Mouse (Mus musculus) kidney, embryonic 15.5 days (tissue): ENCODE data around the gene Ccdc66. TPM values are rescaled to one million over a fixed set of nuclear protein-coding genes. Genes with fewer than 3 reads are reported as not detected.

Experiments
- ATAC-seq: fragments of 200-750 bp; cut with Nextera tagmentation; replicated peaks from 2 replicates; pipeline ENCODE4 v1.8.0; 2017; ENCODE audit warnings: moderate TSS enrichment; ENCODE audit not compliant: low FRiP score
- H3K27ac ChIP-seq: fragments of 300-500 bp; sonication (generic); 2 replicates; pipeline ENCODE4 v1.5.1; 2015; ENCODE audit warnings: mild to moderate bottlenecking, inconsistent platforms
- H3K27me3 ChIP-seq: fragments of 300-500 bp; sonication (generic); 2 replicates; pipeline ENCODE4 v1.6.1; 2015; ENCODE audit warnings: inconsistent platforms
- H3K36me3 ChIP-seq: fragments of 300-500 bp; sonication (generic); 2 replicates; pipeline ENCODE4 v1.6.1; 2015; ENCODE audit warnings: inconsistent platforms
- H3K4me1 ChIP-seq: fragments of 300-500 bp; sonication (generic); 2 replicates; pipeline ENCODE4 v1.6.1; 2015; ENCODE audit warnings: inconsistent platforms
- H3K4me2 ChIP-seq: fragments of 300-500 bp; sonication (generic); 2 replicates; pipeline ENCODE4 v1.6.1; 2015; ENCODE audit warnings: moderate library complexity, mild to moderate bottlenecking, inconsistent platforms
- H3K4me3 ChIP-seq: fragments of 300-500 bp; sonication (generic); replicated peaks from 2 replicates; pipeline ENCODE4 v1.5.1; 2015; ENCODE audit warnings: mild to moderate bottlenecking, inconsistent platforms
- H3K9ac ChIP-seq: fragments of 300-500 bp; sonication (generic); 2 replicates; pipeline ENCODE4 v1.6.1; 2015; ENCODE audit warnings: mild to moderate bottlenecking, inconsistent platforms
- H3K9me3 ChIP-seq: fragments of 300-500 bp; sonication (generic); replicated peaks from 2 replicates; pipeline ENCODE4 v1.6.1; 2016; ENCODE audit warnings: inconsistent platforms
- WGBS: fragments of 180-500 bp; shearing (Covaris S2); methylation state at CpG from one replicate; pipeline ENCODE4 v1.1.7; 2015; ENCODE audit warnings: mixed read lengths; 5-methylcytosine and 5-hydroxymethylcytosine counted together
- polyA plus RNA-seq: library from polyadenylated mRNA; unstranded; fragments of >200 nt; fragmentation: Nextera tagmentation; extraction: Ambion mirVana; gene quantifications from 2 replicates; pipeline ENCODE4 v1.2.1, GENCODE M21; 2015

The Ccdc66 gene
- polyA plus RNA-seq, result 10.1 and 11.7 TPM in 2 replicates

DNA sequence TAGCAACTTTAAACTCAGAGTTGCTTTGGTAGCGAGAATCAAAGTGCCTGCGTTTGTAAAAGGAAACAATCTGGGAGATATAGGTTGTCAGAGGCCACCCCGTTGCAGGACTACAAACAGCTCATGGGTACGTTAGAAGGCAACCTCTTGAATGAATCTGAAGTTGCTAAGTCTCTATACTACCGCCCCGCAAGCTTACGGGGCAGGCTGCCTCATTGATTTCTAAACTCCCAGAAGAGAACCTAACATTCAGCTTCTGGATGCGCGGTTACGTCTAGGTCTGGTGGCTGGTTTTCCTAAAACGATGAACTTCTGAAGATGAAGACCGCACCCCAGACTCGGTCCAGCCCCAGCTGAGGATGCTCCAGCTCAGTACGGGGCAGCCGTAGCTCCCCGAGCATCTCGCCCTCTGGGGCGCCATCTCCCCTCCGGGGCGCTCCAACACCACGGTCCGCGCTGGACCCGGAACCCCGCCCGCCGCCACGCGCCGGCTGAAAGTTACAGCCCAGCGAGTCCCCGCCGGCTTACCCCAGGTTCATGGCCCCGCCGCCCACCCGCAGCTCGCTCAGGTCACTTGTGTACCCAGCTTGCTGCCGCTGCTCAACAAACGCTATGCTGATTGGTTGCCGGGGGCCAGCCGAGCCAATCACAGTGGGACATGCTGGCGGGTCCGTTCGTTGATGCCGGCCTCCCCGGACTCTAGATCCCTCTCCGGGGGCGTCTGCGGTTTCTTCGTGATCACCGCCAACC is at the start of gene Ccdc66:
Gene Ccdc66 (minus strand): TSS at position 567 of the 750 bp plus-strand sequence.
- Histone ChIP-seq H3K9ac (peak within 1 kb of the TSS; percentile 65), H3K36me3 (peaks cover 7% of the 10 kb centered on the region; the same call in 1 of the 2 replicates), H3K27me3 (no peaks in the 10 kb centered on the region), H3K4me2 (peak within 1 kb of the TSS; percentile 58), H3K9me3 (no peaks in the 10 kb centered on the region), H3K4me3 (peak within 1 kb of the TSS; percentile 66), H3K4me1 (peaks cover 11% of the 10 kb centered on the region; the same call in 1 of the 2 replicates), H3K27ac (peak within 1 kb of the TSS; percentile 66)
- ATAC-seq, result peak; percentile 98
- under 1% methylated on average over 51 of the region's 51 CpGs for WGBS

DNA sequence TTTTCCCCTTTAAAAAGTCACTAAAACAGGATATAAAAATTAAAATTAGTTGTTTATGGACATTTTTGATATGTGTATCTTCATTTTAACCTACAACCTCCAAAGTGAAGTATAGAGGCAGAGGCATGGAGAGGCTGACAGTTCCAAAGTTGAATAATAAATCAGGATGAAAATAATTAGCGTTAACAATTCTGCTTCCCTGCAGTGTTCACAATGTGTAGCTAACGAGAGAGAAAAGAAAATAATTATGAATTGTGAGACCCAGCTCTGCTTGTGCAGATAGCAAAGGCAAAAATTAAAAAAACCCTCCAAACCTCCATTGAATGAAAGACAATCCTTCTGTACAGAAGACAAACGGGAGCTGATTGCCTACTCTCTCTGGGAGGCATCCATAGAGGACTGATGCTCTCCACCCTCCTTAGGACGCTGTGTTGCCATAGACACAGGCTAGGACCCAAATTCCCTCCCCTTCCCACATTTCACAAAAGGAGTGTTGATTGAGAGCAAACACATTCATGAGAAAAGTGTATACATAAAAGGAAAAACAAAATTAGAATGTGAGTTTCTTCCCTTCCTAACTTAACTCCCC is 35.7 kb upstream of the Ccdc66 start:
- no peaks in the 10 kb centered on the region for H3K4me1 ChIP-seq
- H3K36me3 ChIP-seq, result no peaks in the 10 kb centered on the region
- H3K4me2 ChIP-seq, result no peak overlapping the region
- H3K27me3 ChIP-seq, result no peaks in the 10 kb centered on the region
- H3K4me3 ChIP-seq, result no peak overlapping the region
- 73% methylated on average over 4 of the region's 4 CpGs for WGBS
- no peak for ATAC-seq
- H3K9me3 ChIP-seq, result no peaks in the 10 kb centered on the region
- no peak overlapping the region for H3K27ac ChIP-seq
- no peak overlapping the region for H3K9ac ChIP-seq

DNA sequence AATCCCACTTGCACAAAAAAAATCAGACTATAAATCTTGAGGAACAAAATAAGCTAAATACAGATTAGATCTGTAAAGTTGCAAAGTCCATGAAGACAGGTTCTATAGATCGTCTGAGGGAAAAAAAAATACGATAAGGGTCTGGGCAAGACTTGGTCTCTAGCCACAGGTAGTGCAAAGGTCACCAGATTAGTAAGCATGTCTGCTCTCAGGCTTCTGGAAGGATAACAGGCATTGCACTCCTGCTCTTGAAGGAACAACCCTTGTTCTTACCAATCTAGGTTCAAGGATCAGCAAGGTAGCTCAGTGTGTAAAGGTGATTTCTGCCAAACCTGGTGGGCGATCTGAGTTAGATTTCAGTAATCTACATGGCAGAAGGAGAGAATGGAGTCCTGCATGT is 28.2 kb upstream of the Ccdc66 start:
- Histone ChIP-seq H3K27ac (no peak overlapping the region), H3K4me2 (no peak overlapping the region), H3K4me1 (no peaks in the 10 kb centered on the region), H3K4me3 (no peak overlapping the region), H3K9ac (no peak overlapping the region), H3K27me3 (no peaks in the 10 kb centered on the region), H3K9me3 (no peaks in the 10 kb centered on the region), H3K36me3 (no peaks in the 10 kb centered on the region)
- 71% methylated on average over 3 of the region's 3 CpGs for WGBS
- no peak for ATAC-seq

DNA sequence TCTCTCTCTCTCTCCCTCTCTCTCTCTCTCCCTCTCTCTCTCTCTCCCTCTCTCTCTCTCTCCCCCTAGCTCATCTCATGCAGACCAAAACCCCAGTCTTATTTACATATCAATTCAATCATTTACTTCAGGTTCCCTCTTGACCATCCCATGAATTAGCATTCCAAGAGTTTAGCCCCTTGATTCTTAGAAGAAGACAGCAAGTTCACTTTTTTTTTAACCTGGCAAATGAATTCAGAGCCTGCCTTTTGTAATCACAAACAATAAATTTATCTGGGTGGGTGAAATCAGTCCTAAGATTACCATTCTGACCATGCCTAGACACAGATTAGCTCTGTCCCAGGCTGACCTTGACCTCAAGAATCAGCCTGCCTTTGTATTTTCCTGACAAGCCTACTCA is 16.3 kb upstream of the Ccdc66 start:
- Histone ChIP-seq H3K36me3 (no peaks in the 10 kb centered on the region), H3K9me3 (no peaks in the 10 kb centered on the region), H3K27ac (no peak overlapping the region), H3K4me2 (no peak overlapping the region), H3K9ac (no peak overlapping the region), H3K27me3 (no peaks in the 10 kb centered on the region), H3K4me3 (no peak overlapping the region), H3K4me1 (no peaks in the 10 kb centered on the region)
- ATAC-seq, result no peak

DNA sequence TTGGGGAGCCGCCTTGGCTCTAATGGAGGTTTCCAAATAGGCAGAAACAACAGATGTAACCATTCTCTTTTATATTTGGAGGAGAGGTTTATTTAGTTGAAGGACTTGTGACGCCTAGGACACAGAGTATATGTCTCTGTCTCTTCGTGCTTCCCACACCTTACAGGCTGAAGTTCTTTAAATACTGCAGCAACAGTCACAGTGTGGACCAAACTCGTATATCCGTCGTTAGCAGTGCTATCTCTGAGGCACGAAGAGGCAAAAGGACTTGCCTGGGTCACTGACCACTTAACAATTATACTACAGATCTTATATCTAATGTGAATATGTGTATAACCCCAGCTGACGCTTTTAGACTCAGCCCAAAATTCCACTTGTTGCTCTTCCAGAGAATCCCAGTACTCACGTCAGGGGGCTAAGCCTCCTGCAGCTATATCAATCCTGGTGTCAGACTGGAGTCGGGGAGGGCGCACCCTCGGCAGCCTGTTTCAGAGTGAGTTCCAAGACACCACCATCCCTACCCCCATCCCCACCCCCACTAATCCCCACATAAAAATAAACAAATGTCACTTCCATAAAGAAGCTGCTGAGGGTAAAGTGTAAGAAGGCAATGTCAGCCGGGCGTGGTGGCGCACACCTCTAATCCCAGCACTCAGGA is 513 bp upstream of the Ccdc66 start:
- Histone ChIP-seq H3K27me3 (no peaks in the 10 kb centered on the region), H3K4me2 (peak overlapping the region; percentile 58), H3K27ac (peak overlapping the region; percentile 66; the same call in 1 of the 2 replicates), H3K9me3 (no peaks in the 10 kb centered on the region), H3K9ac (peak overlapping the region; percentile 65), H3K4me1 (peaks cover 11% of the 10 kb centered on the region; the same call in 1 of the 2 replicates), H3K4me3 (peak overlapping the region; percentile 66), H3K36me3 (peaks cover 7% of the 10 kb centered on the region; the same call in 1 of the 2 replicates)
- peak; percentile 72 for ATAC-seq
- WGBS, result 30% methylated on average over 15 of the region's 15 CpGs

DNA sequence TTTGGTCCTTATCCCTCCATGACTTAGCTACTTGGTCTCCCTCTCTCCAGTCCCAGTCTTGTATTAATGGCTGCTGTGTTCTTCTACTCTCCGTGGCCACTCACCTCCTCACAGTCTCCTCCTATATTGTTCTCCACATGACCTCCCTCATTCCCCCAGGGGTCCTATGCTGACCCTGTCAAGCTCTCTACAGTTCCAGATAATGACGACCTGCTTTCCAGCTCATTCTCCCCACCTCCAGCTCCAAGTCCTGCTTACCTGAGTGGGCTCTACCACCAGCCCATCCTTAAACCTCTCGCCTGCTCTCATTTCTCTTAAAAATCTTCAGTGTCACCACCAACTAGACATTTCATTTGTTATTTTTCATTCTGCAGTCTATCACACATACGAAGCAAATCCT is 7.2 kb downstream of the Ccdc66 start:
- Histone ChIP-seq H3K27me3 (no peaks in the 10 kb centered on the region), H3K9ac (no peak overlapping the region), H3K4me1 (no peaks in the 10 kb centered on the region), H3K4me2 (no peak overlapping the region), H3K4me3 (no peak overlapping the region), H3K27ac (no peak overlapping the region), H3K36me3 (peaks cover 41% of the 10 kb centered on the region), H3K9me3 (no peaks in the 10 kb centered on the region)
- no peak for ATAC-seq
- WGBS, result 87% methylated on average over 4 of the region's 4 CpGs

DNA sequence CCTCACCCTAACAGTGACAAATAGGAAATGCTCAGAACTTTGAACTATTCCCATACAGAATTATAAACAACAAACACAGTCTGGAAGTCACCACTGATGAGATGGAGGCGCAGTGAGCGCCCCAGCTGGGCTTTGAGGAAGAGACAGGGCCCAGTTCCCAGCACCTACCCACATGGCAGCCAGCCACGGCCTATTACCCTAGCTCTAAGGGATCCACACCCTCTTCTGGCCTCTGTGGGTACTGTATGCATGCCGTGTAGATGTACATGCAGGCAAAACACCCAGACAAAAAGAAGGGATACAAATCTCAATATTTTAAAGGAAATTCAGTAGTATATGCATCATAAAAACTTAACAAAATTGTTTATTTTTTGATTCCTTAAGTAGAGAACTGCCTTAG is 14.7 kb downstream of the Ccdc66 start:
- Histone ChIP-seq H3K4me1 (no peaks in the 10 kb centered on the region), H3K4me2 (no peak overlapping the region), H3K9ac (no peak overlapping the region), H3K4me3 (no peak overlapping the region), H3K27ac (no peak overlapping the region), H3K9me3 (no peaks in the 10 kb centered on the region), H3K27me3 (no peaks in the 10 kb centered on the region), H3K36me3 (peaks cover 86% of the 10 kb centered on the region)
- no peak for ATAC-seq
- 93% methylated on average over 4 of the region's 4 CpGs for WGBS

DNA sequence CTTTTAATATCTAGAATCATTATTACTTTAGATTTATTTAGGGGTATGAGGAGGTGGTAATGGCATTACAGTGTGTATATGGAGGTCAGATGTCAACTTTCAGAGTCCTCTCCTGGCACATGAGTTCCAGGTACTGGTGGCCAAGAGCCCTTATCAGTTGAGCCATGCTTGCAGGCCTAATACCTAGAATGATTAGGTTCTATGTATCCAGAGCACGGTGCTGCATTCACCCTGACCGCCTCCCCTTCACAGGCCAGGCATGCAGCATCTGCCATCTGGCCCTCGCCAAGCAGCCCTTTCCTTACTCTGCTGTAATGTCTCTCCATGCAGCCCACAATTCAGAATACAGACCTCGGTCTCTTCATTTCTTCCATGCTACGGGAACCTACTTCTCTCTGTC is 16.9 kb downstream of the Ccdc66 start:
- ATAC-seq, result no peak
- Histone ChIP-seq H3K27ac (no peak overlapping the region), H3K9ac (no peak overlapping the region), H3K27me3 (no peaks in the 10 kb centered on the region), H3K9me3 (no peaks in the 10 kb centered on the region), H3K4me2 (no peak overlapping the region), H3K4me3 (no peak overlapping the region), H3K36me3 (peaks cover 85% of the 10 kb centered on the region), H3K4me1 (no peaks in the 10 kb centered on the region)
- WGBS, result 85% methylated on average over 5 of the region's 5 CpGs

DNA sequence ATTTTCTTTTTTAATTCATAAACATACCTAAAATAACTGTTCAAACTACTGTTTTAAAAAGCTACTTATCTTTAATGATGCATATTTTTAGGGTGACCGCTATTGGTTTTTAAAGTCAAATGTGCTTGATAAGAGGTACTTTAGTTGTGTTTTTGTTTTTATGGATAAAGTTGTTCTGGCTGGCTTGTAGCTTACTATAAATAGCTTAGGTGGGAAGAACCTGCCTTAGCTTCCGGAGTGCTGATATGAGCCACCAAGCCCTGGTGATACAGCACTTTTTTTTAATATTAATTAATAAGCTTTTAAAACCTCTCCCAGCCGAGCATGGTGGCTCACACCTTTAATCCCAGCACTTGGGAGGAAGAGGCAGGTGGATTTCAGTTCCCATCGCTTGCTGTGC is 61.3 kb downstream of the Ccdc66 start:
- Histone ChIP-seq H3K36me3 (peaks cover 66% of the 10 kb centered on the region), H3K27me3 (no peaks in the 10 kb centered on the region)

DNA sequence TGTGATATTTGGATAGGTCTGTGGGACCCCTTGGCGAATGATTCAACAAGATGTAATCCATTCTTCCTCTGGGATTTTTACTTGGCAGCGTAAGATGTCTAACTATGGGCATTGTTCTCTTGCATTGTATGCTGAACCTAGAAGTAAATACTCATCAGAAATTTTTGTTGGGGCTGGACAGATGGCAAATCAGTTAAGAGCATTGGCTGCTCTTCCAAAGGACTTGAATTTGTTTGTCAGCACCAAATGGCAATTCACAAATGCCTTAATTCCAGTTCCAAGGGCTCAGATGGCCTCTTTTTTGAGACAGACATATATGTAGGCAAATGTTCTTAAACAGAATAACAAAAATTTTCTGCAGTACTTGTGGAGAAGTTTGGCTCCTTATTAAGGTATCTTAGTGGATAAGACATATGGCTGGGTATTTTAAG is 63.4 kb downstream of the Ccdc66 start:
- Histone ChIP-seq H3K9me3 (no peaks in the 10 kb centered on the region), H3K27ac (no peak overlapping the region), H3K36me3 (peaks cover 63% of the 10 kb centered on the region), H3K9ac (no peak overlapping the region), H3K4me2 (no peak overlapping the region), H3K27me3 (no peaks in the 10 kb centered on the region), H3K4me1 (no peaks in the 10 kb centered on the region), H3K4me3 (no peak overlapping the region)
- no peak for ATAC-seq
- 97% methylated on average over 2 of the region's 2 CpGs for WGBS

More for the DNA sequence above, 61.3 kb downstream of the Ccdc66 start:
- no peak overlapping the region for H3K4me3 ChIP-seq
- H3K4me2 ChIP-seq, result no peak overlapping the region
- no peaks in the 10 kb centered on the region for H3K9me3 ChIP-seq
- no peak for ATAC-seq
- H3K9ac ChIP-seq, result no peak overlapping the region
- H3K27ac ChIP-seq, result no peak overlapping the region
- WGBS, result 91% methylated on average over 4 of the region's 4 CpGs
- H3K4me1 ChIP-seq, result no peaks in the 10 kb centered on the region

DNA sequence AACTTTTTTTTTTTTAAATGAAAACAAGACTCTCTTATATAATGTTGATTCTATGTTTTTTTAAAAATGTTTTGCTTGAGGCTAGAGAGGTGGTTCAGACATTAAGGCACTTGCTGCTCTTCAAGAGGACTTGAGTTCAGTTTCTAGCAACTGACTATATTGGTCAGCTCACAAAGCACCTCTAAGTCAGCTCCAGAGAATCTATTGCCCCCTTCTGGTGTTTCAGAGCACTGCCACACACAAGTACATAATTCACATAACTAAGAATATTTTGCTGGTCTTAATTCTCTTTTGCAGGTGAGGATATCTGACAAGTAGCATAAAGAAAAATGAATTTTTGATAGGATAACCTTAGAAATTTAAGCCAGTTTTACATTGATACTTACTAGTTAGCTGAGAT is 67.3 kb downstream of the Ccdc66 start:
- Histone ChIP-seq H3K4me2 (no peak overlapping the region), H3K36me3 (peaks cover 50% of the 10 kb centered on the region), H3K9me3 (no peaks in the 10 kb centered on the region), H3K27ac (no peak overlapping the region), H3K27me3 (no peaks in the 10 kb centered on the region), H3K9ac (no peak overlapping the region), H3K4me3 (no peak overlapping the region), H3K4me1 (no peaks in the 10 kb centered on the region)
- no peak for ATAC-seq

DNA sequence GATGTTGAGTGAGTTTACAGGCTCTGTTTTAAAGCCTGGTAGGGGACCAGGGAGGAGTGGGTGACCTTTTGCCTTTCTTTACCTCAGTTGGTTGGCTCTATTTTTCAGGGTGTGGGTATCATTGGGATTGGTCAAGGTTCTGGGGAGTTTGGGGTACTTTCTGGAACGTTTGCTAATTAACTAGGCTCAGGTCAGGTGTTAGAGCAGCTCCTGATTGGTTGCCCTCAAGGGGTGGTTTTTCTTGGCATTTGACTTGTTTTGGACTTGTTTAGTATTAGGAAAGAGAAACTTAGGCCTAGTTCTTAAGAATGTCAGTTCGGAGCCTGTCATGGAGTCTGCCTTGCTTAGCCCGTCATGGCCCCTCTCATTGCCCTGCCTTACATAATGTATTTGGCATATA is 71.4 kb downstream of the Ccdc66 start:
- 84% methylated on average over 3 of the region's 3 CpGs for WGBS
- ATAC-seq, result no peak

More for the DNA sequence above, 71.4 kb downstream of the Ccdc66 start:
- Histone ChIP-seq H3K4me3 (no peak overlapping the region), H3K4me2 (no peak overlapping the region), H3K4me1 (no peaks in the 10 kb centered on the region), H3K9me3 (peaks cover under 1% of the 10 kb centered on the region; the same call in 1 of the 2 replicates), H3K27me3 (no peaks in the 10 kb centered on the region), H3K27ac (no peak overlapping the region), H3K36me3 (peaks cover 44% of the 10 kb centered on the region), H3K9ac (no peak overlapping the region)
